Mouse (Mus musculus) right cerebral cortex, postnatal 14 days (tissue): ENCODE measurements at regions not wholly inside any gene's neighbourhood (a gene's known extent, or its start where the extent isn't known, plus 50 kb on each side); places are given as distances from the start of the nearest gene placed in this dataset.

ENCODE experiments used
- DNase-seq: peaks from one replicate; pipeline ENCODE4 v3.0.0; 2022

DNA sequence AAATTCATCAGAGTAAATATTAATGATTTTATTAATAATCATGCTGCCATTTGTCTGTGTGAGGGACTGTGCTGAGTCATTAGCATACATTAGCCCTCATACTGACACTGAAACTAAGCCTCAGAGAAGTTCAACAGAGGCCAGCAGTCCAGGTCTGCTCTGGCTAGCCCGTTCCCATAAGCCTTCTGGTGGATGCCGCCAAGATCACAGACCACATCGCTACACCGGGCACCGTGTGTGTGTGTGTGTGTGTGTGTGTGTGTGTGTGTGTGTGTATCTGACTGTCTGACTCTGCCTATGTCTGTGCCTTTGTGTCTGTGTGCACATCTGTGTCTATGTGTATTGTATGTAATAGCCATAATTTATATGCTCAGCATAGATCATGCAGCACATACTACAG is 106.0 kb downstream of the Rpl14 start:
- no peak for DNase-seq

DNA sequence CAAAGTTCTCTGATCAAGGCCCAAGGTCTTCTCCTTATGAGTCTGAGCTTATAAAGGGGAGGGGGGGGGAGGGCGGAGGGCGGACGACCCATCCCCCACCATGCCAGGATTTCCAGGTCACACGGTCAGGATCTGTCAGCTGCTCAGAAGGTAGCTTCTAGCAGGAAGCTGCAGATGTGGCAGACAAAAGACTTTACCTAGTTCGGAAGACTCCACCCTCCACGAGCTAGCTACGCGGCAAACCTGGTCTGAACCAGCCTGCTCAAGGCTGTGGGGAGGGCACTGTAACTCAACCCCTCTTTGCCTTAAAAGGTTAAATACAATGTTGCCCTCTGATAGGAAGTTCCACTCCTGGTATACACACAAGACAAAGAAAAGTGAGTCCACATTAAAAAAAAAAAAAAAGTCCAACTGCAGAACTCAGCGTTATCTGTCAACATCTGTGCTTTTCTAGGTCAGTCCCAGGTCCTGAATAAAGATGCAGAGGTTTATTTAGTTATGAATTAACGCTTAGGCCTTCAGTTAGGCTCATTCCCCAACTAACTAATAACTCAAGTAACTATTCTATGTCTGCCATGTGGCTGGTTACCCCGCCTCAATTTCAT is 108.7 kb downstream of the Rpl14 start:
- no peak for DNase-seq

DNA sequence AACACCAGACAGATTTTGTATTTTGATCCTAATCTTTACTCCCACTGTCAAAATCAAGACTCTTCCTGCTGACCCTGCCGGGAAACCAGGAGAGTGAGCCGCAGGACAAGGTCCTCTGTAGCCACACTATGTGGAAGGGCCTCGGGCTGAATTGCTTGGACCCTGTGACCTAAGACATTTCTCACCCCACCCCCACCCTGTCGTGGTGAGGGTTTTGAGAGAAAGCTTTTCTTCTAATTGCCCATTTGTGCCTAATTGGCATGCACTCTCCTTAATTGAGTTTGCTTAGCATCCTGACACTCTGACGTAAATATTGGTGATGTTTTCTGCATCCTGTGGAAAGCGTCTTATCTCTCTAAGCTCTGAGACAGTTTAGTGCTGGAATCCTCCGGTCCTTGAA is 110.2 kb downstream of the Rpl14 start:
- no peak for DNase-seq

GRCm38 (mm10) chr9:120685961-120686360 is 114.7 kb downstream of the Rpl14 start:
- DNase-seq = no peak

DNA sequence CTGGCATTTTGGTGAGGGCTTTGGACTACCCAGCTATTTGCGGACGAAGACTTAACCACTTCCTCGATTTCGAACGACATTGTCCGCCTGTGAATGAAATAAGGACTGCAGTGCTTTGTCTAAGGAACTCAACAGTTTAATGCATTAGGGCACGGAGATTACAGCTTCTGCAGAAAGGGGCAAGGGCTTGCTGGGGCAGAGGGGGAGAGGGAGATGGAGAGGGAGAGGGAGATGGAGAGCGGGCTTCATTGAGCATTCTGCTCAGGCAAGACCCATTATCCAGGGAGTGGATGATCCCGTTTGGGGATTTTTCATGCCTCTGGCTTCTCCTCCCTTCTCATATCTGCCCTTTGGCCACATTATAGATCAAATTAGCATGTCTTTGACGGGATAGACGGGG is 117.8 kb downstream of the Rpl14 start:
- no peak for DNase-seq

- no peak for DNase-seq
Observed at GRCm38 (mm10) chr9:120690510-120690909, 119.3 kb downstream of the Rpl14 start.

- peak; percentile 69 for DNase-seq
Observed at GRCm38 (mm10) chr9:120690961-120691941, 120.0 kb downstream of the Rpl14 start.

- no peak for DNase-seq
Observed at GRCm38 (mm10) chr9:120691971-120692401, 120.7 kb downstream of the Rpl14 start.

DNA sequence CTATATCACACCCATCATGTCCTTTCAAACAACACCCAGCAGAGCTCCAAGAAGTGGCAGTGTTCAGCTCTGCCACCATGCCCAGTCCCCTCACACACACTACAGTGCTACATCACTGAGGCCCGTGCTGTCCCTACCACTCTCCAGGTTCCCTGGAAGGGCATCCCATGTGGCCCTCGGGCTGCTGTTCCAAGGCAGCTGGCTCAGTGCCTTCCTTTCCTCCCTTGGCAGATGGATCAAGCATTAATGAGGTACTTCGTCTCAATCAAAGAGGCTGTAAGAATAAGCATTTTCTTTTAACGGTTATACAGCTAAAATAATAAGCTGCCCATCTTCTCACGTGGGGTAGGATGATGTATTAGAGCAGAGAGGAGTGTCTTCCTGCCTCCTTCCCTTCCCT is 123.2 kb downstream of the Rpl14 start:
- no peak for DNase-seq

GRCm38 (mm10) chr9:120695966-120696365 is 124.7 kb downstream of the Rpl14 start:
- DNase-seq = no peak

GRCm38 (mm10) chr9:120697749-120698148 is 126.5 kb downstream of the Rpl14 start:
- no peak for DNase-seq

GRCm38 (mm10) chr9:120699781-120700180 is 128.5 kb downstream of the Rpl14 start:
- DNase-seq = no peak

DNA sequence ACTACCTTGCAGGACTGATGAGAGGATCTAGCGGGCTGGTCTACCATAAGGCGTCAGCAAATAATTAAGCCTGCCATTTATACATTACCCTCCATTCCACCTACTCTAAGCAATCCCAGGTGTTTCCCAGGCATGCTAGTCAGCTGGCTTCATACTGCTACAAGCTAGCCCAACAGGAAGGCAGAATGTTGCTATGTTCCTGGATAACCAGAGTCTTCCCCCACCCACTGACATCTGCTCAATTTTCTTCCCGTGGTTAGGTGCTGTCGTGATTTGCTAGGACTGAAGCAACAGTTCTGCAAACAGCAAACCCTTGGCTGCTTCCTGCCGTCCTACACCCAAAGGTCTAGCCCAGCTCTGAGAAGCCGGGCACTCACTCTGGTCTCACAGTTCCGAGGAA is 131.6 kb downstream of the Rpl14 start:
- DNase-seq = no peak

- no peak for DNase-seq
Observed at GRCm38 (mm10) chr9:120703291-120703930, 132.2 kb downstream of the Rpl14 start.

DNA sequence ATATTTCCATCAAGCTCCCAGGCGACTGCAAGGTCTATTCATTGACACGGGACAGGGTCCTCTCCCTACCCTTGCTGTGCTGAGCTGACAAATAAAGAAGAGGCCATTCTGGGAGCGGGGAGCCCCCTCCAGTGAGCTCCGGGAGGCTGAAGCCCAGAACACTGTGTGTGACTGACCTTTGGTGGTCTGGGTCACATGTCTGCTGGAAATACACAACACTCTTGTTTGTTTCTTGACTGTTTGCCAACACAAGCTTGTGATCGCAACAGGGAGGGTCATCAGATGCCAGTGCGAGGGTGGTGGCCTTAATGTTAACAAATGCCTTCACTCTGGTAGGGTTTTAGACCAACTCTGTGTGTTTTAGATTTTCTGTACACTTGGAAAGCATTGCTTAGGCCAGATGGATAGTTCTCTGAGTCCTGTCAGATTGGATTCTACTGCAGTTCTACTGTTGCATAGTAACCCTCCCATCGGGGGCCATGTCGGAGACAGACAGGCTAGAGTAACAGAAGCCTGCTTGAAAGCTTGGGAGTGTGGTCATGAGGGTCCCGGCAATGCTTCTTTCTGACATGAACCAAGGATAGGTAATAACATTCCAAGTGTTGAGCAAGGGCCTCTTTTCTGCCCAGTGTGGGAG is 135.4 kb downstream of the Rpl14 start:
- no peak for DNase-seq

DNA sequence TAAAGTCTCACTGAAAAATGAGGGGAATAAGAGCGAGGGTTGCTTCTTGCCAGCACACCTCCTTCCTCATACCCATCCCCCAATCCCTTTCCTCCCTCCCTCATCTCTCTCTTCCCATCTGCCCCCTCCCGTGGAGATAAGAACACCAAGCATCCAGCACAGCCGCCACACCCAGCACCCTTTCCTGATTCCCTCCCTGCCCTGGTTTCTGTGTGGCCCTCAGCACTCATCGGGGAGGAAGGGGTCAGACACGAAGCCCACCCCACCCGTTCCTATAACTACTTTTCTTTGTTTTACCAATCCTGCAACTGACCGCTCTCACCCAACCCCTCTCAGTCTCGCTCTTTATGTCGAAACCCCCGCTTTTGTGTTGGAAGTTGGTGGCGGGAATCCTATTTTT is 137.3 kb downstream of the Rpl14 start:
- DNase-seq = no peak

- no peak for DNase-seq
Observed at GRCm38 (mm10) chr9:120709146-120709655, 138.0 kb downstream of the Rpl14 start.

- DNase-seq = no peak
Observed at GRCm38 (mm10) chr9:120712987-120713386, 141.7 kb downstream of the Rpl14 start.

GRCm38 (mm10) chr9:120715665-120716121 is 144.4 kb downstream of the Rpl14 start:
- no peak for DNase-seq

GRCm38 (mm10) chr9:120718812-120719211 is 147.6 kb downstream of the Rpl14 start:
- DNase-seq = no peak

GRCm38 (mm10) chr9:120721451-120722123 is 150.3 kb downstream of the Rpl14 start:
- DNase-seq = no peak

DNA sequence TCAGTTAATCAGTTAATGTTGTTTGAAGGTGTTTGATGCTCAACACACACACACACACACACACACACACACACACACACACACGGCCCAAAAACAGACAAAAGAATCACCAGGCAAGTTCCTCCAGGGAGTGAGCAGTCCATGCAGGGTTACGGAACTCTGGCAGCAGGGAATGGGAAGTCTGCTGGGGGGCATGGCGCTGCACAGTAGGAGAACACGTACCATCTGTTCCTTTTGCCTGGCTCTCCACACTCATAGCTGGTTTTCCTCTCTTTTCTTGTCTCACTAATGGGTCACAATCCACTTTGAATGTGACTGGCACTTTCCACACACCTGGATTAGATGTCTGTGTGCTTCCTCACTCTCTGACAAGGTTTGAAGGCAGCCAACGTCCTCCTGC is 151.8 kb downstream of the Rpl14 start:
- DNase-seq = no peak
